Mouse (Mus musculus): Measurements from ENCODE around the gene Gm853.

DNA sequence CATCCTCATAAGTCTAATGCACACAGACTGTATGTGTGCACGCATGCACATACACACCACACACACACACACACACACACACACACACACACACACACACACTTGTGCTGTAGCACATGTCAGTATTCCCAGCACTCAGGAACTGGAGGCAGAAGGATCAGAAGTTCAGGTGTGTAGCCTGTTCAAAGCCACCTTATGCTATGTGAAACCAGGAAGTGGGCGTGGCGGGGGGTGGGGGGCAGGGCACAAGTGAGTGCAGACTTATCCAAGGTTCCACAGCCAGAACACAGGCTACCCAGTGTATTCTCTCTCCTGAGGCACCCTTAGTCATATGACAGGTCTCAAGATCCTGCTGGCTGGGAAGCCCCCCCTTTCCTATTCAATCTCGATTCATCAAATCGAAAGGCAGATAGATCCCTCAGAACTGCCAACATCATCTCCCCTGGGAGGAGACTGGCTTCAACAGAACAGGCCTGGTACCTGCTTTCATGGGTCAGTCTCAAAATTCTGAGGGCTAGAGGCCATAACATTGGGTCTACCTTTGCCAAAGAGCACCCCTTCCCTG is 46.0 kb downstream of the Gm853 start:
- TF ChIP-seq CTCF (conservative IDR thresholded peaks at IDR 0.05; ENCODE audit: low read length) (no peak), POU5F1 (IDR thresholded peaks at IDR 0.05; ENCODE audit: borderline replicate concordance, low read length) (no peak), NANOG (IDR thresholded peaks at IDR 0.05; ENCODE audit: borderline replicate concordance, low read length) (no peak)

Data from E14TG2a.4 (cell line).